Mouse (Mus musculus): ENCODE results near the gene Pcsk1n.

DNA sequence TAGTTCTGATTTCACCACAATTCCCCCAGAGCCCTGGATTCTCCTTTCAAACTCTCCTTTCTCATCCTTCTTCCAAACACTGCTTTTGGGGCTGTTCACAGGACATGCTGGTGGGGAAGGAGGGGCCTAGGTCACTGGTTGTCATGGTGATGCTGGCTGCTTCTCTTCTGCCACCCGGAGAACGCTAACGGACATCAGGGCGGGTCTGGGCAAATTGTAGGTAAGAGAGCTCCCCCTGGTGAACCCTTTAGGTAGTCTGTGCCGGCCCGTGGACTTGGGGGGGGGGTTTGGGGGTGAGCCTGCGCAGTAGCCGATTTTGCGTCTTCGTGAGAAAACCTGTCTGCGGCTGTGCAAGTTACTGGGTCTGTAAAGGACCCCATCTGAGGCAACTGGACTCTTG, 39.8 kb upstream of the Pcsk1n start:
- TF ChIP-seq CTCF (IDR thresholded peaks at IDR 0.05; ENCODE audit: insufficient read depth, low read depth, low read length) (no peak), POLR2A (IDR thresholded peaks at IDR 0.05; ENCODE audit: insufficient read depth, low read depth, low read length) (no peak)

All from olfactory bulb, adult 2 months (tissue).